Mouse (Mus musculus) liver, embryonic 16.5 days (tissue): Measurements from ENCODE around the gene Pusl1. TPM values are rescaled to one million over a fixed set of nuclear protein-coding genes. Genes with fewer than 3 reads are reported as not detected.
A peak's percentile ranks its signal among the peaks of the same experiment; 100 is the strongest.

ENCODE experiments used
- ATAC-seq: fragments of 200-750 bp; cut with Nextera tagmentation; 2 replicates; pipeline ENCODE4 v1.8.0; 2017; ENCODE audit warnings: low read depth, mild to moderate bottlenecking, moderate number of reproducible peaks, moderate library complexity
- H3K27ac ChIP-seq: fragments of 300-500 bp; sonication (generic); 2 replicates; pipeline ENCODE4 v1.5.1; 2014; ENCODE audit warnings: mild to moderate bottlenecking, low read length
- H3K27me3 ChIP-seq: fragments of 300-500 bp; sonication (generic); 2 replicates; pipeline ENCODE4 v1.6.1; 2014; ENCODE audit warnings: low read depth, low read length, mixed read lengths; ENCODE audit not compliant: control insufficient read depth, insufficient read depth
- H3K36me3 ChIP-seq: fragments of 300-500 bp; sonication (generic); 2 replicates; pipeline ENCODE4 v1.6.1; 2014; ENCODE audit warnings: mild to moderate bottlenecking; ENCODE audit not compliant: control insufficient read depth, insufficient read depth
- H3K4me1 ChIP-seq: fragments of 300-500 bp; sonication (generic); 2 replicates; pipeline ENCODE4 v1.6.1; 2014; ENCODE audit warnings: low read depth, low read length, mixed read lengths; ENCODE audit not compliant: control insufficient read depth
- H3K4me2 ChIP-seq: fragments of 300-500 bp; sonication (generic); 2 replicates; pipeline ENCODE4 v1.6.1; 2014; ENCODE audit warnings: low read depth, low read length, mixed read lengths
- H3K4me3 ChIP-seq: fragments of 300-500 bp; sonication (generic); 2 replicates; pipeline ENCODE4 v1.5.1; 2014; ENCODE audit warnings: low read depth, mild to moderate bottlenecking, low read length
- H3K9ac ChIP-seq: fragments of 300-500 bp; sonication (generic); 2 replicates; pipeline ENCODE4 v1.6.1; 2014; ENCODE audit warnings: low read depth, low read length
- H3K9me3 ChIP-seq: fragments of 300-500 bp; sonication (generic); replicated peaks from 2 replicates; pipeline ENCODE4 v1.6.1; 2016; ENCODE audit warnings: low read length; ENCODE audit not compliant: control insufficient read depth
- whole genome bisulfite sequencing: fragments of 180-500 bp; shearing (Covaris S2); extraction: QIAGEN DNeasy Blood & Tissue Kit; methylation state at CpG from one replicate; pipeline ENCODE4 v1.1.7; 2014; ENCODE audit not compliant: insufficient replicate concordance; 5-methylcytosine and 5-hydroxymethylcytosine counted together
- microRNA-seq: library from miRNA; unstranded; fragments of <30 nt; microRNA quantifications from one replicate; pipeline ENCODE4, GENCODE M21; 2016
- polyA plus RNA-seq: library from polyadenylated mRNA; unstranded; fragments of >200 nt; fragmentation: Nextera tagmentation; extraction: Ambion mirVana; gene quantifications from 2 replicates; pipeline ENCODE4 v1.2.1, GENCODE M21; 2015

Pusl1 gene
- polyA plus RNA-seq, 1 experiment from 2014 or later, result 13.4 TPM

- Histone ChIP-seq H3K27me3 (peaks cover 25% of the 10 kb centered on the region), H3K9ac (peak overlapping the region; percentile 35), H3K4me3 (peak overlapping the region; percentile 60), H3K27ac (no peak overlapping the region), H3K36me3 (no peaks in the 10 kb centered on the region), H3K4me2 (peak overlapping the region; percentile 78), H3K9me3 (no peaks in the 10 kb centered on the region), H3K4me1 (peaks cover 17% of the 10 kb centered on the region)
- under 1% methylated on average over 32 of the region's 32 CpGs for WGBS
- ATAC-seq, result peak; percentile 76
Measured at GRCm38 (mm10) chr4:155841003-155841454, 50.6 kb downstream of the Pusl1 start.

- peak overlapping the region; percentile 78 for H3K4me2 ChIP-seq
- ATAC-seq, result no peak
- H3K9me3 ChIP-seq, result no peaks in the 10 kb centered on the region
- WGBS, result 25% methylated on average over 8 of the region's 8 CpGs
- H3K36me3 ChIP-seq, result no peaks in the 10 kb centered on the region
- H3K4me3 ChIP-seq, result peak overlapping the region; percentile 60
- H3K27ac ChIP-seq, result peak overlapping the region; percentile 12; the same call in 1 of the 2 replicates
- peaks cover 17% of the 10 kb centered on the region for H3K4me1 ChIP-seq
- H3K9ac ChIP-seq, result peak overlapping the region; percentile 35
- H3K27me3 ChIP-seq, result peaks cover 25% of the 10 kb centered on the region
Measured at GRCm38 (mm10) chr4:155840076-155841002, 51.2 kb downstream of the Pusl1 start.

DNA sequence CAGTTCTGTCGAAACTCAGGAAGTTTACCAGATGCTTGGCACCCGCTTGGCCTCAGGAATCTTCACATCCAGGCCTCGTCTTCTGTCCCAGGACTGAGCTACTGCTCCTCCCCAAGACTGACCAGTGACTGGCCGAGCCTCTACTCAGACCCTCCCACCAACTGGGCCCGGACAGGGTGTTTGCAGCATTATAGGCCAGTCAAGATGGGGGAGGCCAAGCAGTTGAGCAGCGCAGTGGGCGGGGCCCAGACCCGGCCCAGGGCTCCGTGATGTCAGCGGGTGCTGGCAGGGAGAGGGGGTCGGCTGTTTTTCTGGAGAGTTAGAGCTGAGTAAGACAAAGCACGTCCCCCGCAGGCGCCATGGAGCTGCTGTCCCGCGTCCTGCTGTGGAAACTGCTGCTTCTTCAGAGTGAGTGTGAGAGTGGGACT is 52.1 kb downstream of the Pusl1 start, which contains the start of gene Mxra8:
Gene Mxra8, plus strand, starts transcription at position 198 of the 428 bp plus-strand sequence.
- Histone ChIP-seq H3K4me2 (peak within 1 kb of the TSS; percentile 78), H3K36me3 (no peaks in the 10 kb centered on the region), H3K9me3 (no peaks in the 10 kb centered on the region), H3K27me3 (peaks cover 25% of the 10 kb centered on the region), H3K4me3 (peak within 1 kb of the TSS; percentile 60), H3K27ac (peak within 1 kb of the TSS; percentile 12; the same call in 1 of the 2 replicates), H3K4me1 (peaks cover 17% of the 10 kb centered on the region), H3K9ac (peak within 1 kb of the TSS; percentile 35)
- ATAC-seq, result peak; percentile 56
- WGBS, result 24% methylated on average over 16 of the region's 16 CpGs

DNA sequence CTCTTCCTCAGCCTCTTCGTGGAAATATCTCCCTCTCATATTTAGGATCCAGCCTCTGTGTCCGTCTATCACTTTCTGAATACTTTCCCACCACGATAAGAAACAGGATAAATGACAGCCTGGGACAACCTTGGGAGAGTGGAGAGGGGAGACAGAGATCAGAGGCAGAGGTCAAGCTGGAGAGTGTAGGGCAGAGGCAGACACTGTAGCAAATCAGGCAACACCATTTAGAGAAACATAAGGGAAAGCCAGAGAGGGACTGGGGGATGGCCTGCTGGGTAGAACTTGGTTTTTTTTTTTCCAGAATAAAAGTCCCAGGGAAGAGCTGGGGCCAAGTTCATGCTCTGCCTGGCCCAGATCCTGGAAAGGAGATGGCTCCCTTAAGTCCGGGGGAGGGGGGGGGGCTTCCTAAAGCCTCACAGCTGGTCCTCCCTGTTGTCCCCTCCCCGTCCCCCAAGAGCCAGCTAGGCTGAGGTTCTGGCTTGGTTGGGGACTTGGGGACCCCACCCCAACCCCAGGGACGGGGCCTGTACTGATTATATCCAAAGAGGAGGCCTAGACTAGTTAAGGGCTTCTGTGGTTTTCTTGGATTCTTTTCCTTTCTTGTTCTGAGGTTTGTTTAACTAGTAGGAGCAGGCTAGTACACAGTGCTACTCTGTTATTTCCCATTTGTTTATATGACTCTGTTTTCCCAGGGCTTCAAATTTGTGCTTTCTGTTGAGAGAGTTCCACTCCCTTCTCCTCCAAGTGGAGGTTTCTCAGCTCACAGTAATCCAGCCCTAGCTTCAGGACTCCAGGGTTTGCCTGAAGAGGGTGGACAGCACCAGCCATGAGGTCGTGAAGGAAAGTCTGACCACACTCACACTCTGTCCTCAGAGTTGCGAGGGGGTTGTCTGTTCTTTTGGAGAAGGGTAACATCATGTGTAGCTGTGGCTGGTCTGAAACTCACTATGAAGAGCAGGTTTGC is 53.1 kb downstream of the Pusl1 start:
- Histone ChIP-seq H3K9me3 (no peaks in the 10 kb centered on the region), H3K9ac (no peak overlapping the region), H3K36me3 (no peaks in the 10 kb centered on the region), H3K4me3 (no peak overlapping the region), H3K4me2 (no peak overlapping the region), H3K27me3 (peaks cover 25% of the 10 kb centered on the region), H3K27ac (peak overlapping the region; percentile 41; the same call in 1 of the 2 replicates), H3K4me1 (peaks cover 23% of the 10 kb centered on the region)
- 40% methylated on average over 8 of the region's 8 CpGs for WGBS
- no peak for ATAC-seq

Small RNAs within 50 kb of the gene (microRNA-seq; reads per million reads assigned to microRNA genes)
- not detected for gene Gm22991

Other genes with a start within 250 kb of the Pusl1 start
- gene Gm10563, start 246.4 kb downstream of the Pusl1 start, polyA plus RNA-seq, result not detected in 2 replicates
- gene Mmp23, start 238.4 kb downstream of the Pusl1 start, polyA plus RNA-seq, result 4.1 and 4.9 TPM in 2 replicates
- 4.4 and 6.3 TPM in 2 replicates for gene Mib2, start 222.6 kb downstream of the Pusl1 start, polyA plus RNA-seq
- 0.04 and 0.08 TPM in 2 replicates for gene Fndc10, start 197.4 kb downstream of the Pusl1 start, polyA plus RNA-seq
- 44.5 and 48.3 TPM in 2 replicates for gene Ssu72, start 187.0 kb downstream of the Pusl1 start, polyA plus RNA-seq
- gene Tmem240, start 157.0 kb downstream of the Pusl1 start, polyA plus RNA-seq, result 0.13 TPM in 1 of 2 replicates, not detected in the other
- gene Atad3a, start 130.7 kb downstream of the Pusl1 start, polyA plus RNA-seq, result 43.7 and 49.5 TPM in 2 replicates
- gene Vwa1, start 117.1 kb downstream of the Pusl1 start, polyA plus RNA-seq, result 0.28 and 0.34 TPM in 2 replicates
- gene Tmem88b, start 105.9 kb downstream of the Pusl1 start, polyA plus RNA-seq, result 0.12 and 0.19 TPM in 2 replicates
- 0.08 TPM in 1 of 2 replicates, not detected in the other for gene Ankrd65, start 101.3 kb downstream of the Pusl1 start, polyA plus RNA-seq
- 115 and 133 TPM in 2 replicates for gene Mrpl20, start 88.9 kb downstream of the Pusl1 start, polyA plus RNA-seq
- 69.7 and 79.8 TPM in 2 replicates for gene Ccnl2, start 79.3 kb downstream of the Pusl1 start, polyA plus RNA-seq
- gene Aurkaip1, start 60.5 kb downstream of the Pusl1 start, polyA plus RNA-seq, result 91.8 and 99.9 TPM in 2 replicates
- gene Mxra8, start 52.1 kb downstream of the Pusl1 start, polyA plus RNA-seq, result 8.2 and 10.2 TPM in 2 replicates
- 1.9 TPM in 2 replicates for gene Dvl1, start 44.4 kb downstream of the Pusl1 start, polyA plus RNA-seq
- gene Tas1r3, start 28.4 kb downstream of the Pusl1 start, polyA plus RNA-seq, result 0.11 and 0.14 TPM in 2 replicates
- 7.1 and 8.4 TPM in 2 replicates for gene Cptp, start 22.3 kb downstream of the Pusl1 start, polyA plus RNA-seq
- 31.8 and 33.1 TPM in 2 replicates for gene Ints11, start 22.2 kb downstream of the Pusl1 start, polyA plus RNA-seq
- gene Acap3, start within 50 bp of the Pusl1 start, polyA plus RNA-seq, result 5.5 and 5.6 TPM in 2 replicates
- 41.1 and 42.2 TPM in 2 replicates for gene Ube2j2, start 52.0 kb upstream of the Pusl1 start, polyA plus RNA-seq
- gene C1qtnf12, start 70.5 kb upstream of the Pusl1 start, polyA plus RNA-seq, result 57.4 and 60.0 TPM in 2 replicates
- gene B3galt6, start 100.9 kb upstream of the Pusl1 start, polyA plus RNA-seq, result 3.3 and 3.6 TPM in 2 replicates
- 73.2 and 78.7 TPM in 2 replicates for gene Sdf4, start 101.1 kb upstream of the Pusl1 start, polyA plus RNA-seq
- gene Tnfrsf4, start 122.1 kb upstream of the Pusl1 start, polyA plus RNA-seq, result 0.22 and 0.37 TPM in 2 replicates
- gene Tnfrsf18, start 134.4 kb upstream of the Pusl1 start, polyA plus RNA-seq, result 0.58 and 0.68 TPM in 2 replicates
- gene Ttll10, start 167.6 kb upstream of the Pusl1 start, polyA plus RNA-seq, result 0.29 and 0.33 TPM in 2 replicates
- 11.4 and 13.4 TPM in 2 replicates for gene 9430015G10Rik, start 218.2 kb upstream of the Pusl1 start, polyA plus RNA-seq
- gene Rnf223, start 238.7 kb upstream of the Pusl1 start, polyA plus RNA-seq, result 0.06 and 0.09 TPM in 2 replicates